Mouse (Mus musculus) cerebellum, adult 9-11 months (tissue): ENCODE results near the gene Ptar1.

ENCODE experiments used
- DNase-seq: peaks from one replicate; pipeline ENCODE4 v3.0.0; 2022

Ptar1 gene

DNA sequence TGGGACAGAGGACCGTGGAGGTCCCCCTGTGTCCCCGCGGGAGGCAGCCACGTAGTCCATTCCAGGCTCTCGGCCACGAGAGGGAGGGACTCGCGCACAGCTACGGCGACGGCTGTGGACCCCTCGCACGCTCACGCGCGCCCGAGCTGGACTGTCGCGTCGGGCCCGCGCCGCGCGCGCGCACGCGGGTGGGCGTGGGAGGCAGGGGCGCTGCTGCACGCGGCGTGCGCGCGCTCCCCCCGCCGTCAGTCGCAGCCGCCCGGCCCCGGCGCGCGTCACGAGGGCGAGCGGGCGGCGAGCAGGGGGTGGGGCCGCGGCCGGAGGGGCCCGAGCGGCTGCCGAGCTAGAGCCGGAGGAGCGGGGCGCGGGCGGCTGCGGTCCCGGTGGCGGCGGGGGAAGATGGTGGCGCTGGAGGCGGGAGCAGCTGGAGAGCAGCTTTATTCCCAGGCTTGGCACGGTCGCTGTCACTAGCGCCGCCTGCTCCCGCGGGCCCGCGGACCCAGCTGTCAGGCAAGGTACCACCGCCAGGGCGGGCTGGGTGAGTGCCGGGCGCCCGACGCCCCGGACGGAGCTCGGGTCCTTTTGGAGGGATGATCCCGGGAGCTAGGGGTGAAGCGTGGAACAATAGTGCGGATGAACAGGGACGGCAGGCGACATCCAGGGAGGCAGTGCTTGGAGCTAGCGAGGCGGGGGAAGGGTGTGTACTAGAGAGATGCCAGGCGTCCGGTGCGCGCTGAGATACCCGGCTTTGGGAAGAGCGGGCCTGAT lies 71.5 kb downstream of the Ptar1 start, which contains the start of gene Apba1:
Gene Apba1 (plus strand): TSS at position 334 of the 768 bp plus-strand sequence.
- DNase-seq, result no peak

DNA sequence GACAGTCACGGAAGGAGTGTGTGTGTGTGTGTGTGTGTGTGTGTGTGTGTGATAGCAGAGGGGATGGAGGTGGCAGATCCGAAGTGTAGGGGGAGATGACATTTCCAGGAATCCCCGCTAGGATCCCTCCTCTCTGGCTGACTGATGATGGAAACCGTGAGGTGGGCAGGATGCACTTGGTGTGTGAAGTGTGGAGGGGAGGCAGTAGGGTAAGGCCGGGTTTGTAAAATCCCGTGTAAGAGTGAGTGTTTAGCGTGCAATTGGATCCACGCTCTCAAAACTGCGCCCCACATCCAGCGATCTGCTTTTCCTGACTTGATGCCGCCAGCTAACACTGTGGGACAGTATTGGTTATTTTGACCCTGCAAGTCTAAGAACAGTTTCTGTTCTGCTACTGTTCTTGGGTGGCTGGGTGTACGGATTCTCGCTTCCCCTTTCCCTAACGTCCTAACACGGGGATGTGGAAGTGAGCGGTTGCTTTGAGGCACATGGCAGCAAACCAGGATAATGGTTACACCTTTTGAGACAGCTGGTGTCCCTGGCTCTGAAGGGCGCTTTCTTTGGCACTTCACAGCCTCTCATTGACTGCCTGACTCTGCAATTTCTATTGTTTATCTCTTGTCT lies 72.2 kb downstream of the Ptar1 start:
- peak; percentile 77 for DNase-seq

DNA sequence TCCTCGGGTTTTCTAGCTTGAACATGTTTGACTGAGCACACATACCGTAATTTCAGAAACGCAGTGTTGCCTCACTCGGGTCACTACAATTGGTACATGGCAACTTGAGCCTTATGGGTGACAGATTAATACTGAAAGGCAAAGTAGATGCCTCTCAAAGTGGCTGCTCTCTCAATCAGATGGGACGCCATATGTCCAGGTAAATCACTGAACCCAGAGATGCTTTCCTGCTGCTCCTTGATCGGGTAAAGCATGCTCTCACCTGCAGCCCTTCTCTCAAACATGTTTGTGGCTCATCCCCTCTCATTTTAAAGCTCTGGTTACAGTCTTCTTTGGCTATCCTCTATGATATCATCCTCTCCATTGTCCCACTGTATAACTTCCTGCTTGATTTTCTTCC lies 76.1 kb downstream of the Ptar1 start:
- no peak for DNase-seq

DNA sequence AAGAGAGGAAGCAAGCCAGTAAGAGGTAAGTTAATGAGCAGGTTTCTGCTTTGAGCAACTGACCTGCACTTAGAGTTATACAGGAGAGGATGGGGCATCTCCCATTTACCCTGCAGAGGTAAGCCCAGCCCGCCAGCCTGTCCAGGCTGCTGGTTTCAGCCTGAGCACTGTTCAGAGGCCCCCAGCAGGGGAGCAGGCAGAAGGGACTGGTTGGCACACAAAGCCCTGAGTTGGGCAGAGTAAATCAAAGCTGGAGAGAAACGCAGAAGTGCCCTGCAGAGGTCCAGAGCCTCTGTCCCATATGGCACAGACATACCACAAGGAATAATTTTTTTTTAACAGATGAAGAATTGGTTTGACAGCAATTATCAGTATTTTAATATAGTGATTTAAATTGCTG lies 76.8 kb downstream of the Ptar1 start:
- peak; percentile 87 for DNase-seq

DNA sequence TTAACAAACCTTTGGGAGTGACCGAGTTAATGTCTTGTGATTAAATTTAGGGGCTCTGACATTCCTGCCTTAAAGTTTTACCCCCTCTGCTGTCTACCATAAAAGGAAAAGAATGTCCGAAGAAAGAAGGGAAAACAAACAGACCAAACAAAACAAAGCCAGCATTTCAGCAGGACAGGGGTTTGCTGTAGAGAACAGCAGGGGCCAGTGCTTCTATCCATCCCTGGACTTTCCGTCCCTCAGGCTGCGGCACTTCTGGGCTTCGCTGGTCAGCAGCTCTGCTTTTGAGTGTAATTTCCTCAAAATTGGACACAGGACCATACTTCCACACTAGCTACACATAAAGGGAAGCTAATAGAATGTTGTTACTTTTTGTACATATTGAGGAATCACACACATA lies 81.6 kb downstream of the Ptar1 start:
- DNase-seq, result no peak

DNA sequence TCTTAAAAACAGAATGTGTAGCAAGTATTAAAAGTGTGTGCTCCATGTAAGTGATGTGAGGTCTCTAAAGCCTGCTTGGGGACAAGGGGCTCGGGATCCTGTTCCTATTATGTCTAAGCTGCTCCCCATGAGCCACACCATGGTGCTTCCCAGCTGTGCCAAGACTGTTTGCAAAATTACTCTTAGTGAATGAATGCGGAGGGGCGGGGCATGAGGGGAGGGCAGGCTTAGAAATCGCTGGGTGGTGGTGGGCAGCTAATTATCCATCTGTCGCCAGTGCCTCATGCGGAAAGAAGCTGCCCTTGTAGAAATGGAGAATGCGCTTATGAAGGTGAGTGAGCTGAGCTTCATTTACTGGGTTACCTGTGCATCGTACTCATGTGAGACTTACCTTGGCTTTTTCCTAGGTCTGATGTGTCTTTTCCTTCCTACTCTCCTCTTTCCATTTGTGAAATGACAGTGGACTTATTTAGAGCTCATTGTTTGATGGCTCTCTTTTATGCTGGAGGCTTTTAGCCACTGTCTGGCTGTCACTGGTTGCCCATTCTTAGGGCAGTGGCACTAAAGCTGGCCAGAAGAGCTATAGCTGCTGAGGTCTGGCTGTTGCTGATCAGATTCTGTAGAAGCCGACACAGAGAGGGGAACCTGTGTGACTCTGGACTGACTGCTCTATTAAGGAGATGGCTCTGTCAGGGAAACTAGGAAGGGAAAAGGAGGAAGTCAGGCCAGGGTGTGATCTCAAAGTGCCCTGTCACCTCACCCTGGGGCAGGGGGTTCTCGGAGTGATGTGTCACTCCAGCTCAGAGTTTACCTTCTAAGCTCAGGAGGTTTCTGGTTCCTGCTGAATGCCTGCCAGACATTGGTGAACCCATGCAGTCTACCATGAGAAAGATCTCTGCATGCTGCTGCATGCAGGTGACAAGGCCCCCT lies 83.5 kb downstream of the Ptar1 start:
- DNase-seq, result no peak

DNA sequence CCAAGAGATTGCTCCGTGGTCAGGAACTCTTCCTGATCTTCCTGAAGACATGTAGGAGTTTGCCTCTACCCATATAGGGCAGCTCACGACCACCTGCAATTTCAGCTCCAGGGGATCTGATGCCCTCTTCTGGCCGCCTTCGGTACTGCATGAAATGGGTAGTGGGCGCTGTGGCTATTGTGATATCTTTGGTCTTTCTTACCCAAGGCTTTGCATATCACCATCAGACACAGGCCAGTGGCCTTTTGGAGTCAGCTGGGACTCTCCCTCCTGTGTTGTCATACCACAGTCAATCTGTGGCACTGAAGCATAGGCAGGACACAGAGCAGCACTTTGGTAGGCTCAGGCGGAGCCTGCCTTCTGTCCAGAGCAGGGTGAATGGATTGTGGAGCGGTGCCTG lies 84.7 kb downstream of the Ptar1 start:
- DNase-seq, result no peak

DNA sequence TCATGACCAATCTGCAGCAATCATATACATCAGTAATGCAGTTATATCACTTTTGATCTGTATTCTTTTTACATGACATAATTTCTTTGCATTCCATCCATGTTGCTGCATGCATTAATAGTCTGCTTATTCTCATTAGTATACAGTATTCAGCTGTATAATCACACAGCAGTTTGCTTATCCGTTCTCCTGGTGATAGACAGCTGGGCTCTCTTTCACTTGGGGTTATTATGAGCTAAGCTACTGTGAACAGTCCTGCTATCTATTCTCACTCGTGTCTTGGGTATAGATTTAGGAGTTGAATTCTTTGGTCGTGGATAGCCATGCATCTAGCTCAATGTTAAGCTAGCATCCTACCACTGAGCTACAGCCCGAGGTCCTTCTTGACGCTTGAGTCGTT lies 88.1 kb downstream of the Ptar1 start:
- DNase-seq, result no peak

DNA sequence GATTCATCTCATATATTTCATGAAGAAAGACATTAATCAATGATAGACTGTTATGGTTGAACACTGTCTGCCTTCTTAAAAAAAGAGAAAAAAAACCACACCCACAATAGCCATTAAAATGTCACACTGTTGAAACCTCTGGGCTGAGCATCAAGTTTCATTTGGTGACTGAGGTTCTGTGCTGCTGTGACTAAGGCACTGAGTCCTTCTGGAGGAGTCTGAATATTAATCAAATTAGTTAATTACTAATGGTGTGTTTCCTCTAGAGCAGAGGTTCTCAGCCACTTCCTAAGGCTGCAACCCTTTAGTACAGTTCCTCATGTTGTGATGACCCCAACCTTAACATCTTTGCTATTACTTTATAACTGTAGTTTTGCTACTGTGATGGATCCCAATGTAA lies 91.9 kb downstream of the Ptar1 start:
- DNase-seq, result no peak

DNA sequence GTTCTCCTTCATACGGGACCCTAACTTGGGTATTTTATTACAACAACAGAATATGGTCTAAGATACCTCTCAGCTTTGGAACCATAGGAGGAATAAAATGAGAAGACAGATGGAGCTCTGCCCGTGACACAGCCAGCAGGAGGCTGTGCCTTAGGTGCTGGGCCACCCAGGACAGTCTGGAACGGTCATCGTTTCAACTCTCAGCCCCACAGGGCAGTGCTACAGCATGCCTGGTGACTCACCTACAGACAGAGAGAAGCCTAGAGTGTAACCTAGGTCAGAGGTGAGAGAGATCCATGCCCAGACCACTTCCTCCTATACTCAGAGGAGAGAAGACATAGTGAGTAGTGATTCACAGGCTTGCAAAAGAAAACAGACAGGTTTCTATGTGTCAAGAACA lies 92.9 kb downstream of the Ptar1 start:
- DNase-seq, result no peak
